Mouse (Mus musculus): ENCODE measurements around the gene Tfdp1.

Tfdp1 gene

GRCm38 (mm10) chr8:13427351-13427750, 88.8 kb downstream of the Tfdp1 start:
- no peak for DNase-seq

All from cerebellum, adult 9-11 months (tissue).